Mouse (Mus musculus): ENCODE measurements around the gene Plxnc1. TPM values are rescaled to one million over a fixed set of nuclear protein-coding genes. Genes with fewer than 3 reads are reported as not detected.

Gene Plxnc1
- polyA plus RNA-seq, 1 experiment, result 15.8 TPM

GRCm38 (mm10) chr10:94982528-94982927 lies 37.9 kb upstream of the Plxnc1 start:
- Histone ChIP-seq H3K27me3 (ENCODE audit: control insufficient read depth, insufficient read depth, low read length) (no peaks in the 10 kb centered on the region), H3K4me3 (ENCODE audit: extremely low read depth, insufficient read depth, insufficient read length) (no peak overlapping the region), H3K27ac (ENCODE audit: insufficient read depth, low read length) (no peak overlapping the region), H3K36me3 (ENCODE audit: control insufficient read depth, insufficient read depth, low read length) (no peaks in the 10 kb centered on the region), H3K4me1 (ENCODE audit: control insufficient read depth, insufficient read depth, insufficient read length) (no peaks in the 10 kb centered on the region)
- TF ChIP-seq POLR2A (IDR thresholded peaks at IDR 0.05; ENCODE audit: low read depth, low read length) (no peak), CTCF (IDR thresholded peaks at IDR 0.05; ENCODE audit: extremely low read depth, insufficient read depth, insufficient read length, insufficient replicate concordance) (no peak)
- DNase-seq (ENCODE audit: low read depth in 1 of 2, low spot score in 2 of 2), result no peak
- WGBS, result 89% methylated on average over 8 of the region's 8 CpGs

GRCm38 (mm10) chr10:94981466-94982138 lies 37.0 kb upstream of the Plxnc1 start:
- WGBS, result 79% methylated on average over 12 of the region's 12 CpGs
- H3K4me3 ChIP-seq (ENCODE audit: extremely low read depth, insufficient read depth, insufficient read length), result no peak overlapping the region
- DNase-seq (ENCODE audit: low read depth in 1 of 2, low spot score in 2 of 2), result no peak
- no peak overlapping the region for H3K27ac ChIP-seq (ENCODE audit: insufficient read depth, low read length)
- H3K36me3 ChIP-seq (ENCODE audit: control insufficient read depth, insufficient read depth, low read length), result no peaks in the 10 kb centered on the region
- H3K27me3 ChIP-seq (ENCODE audit: control insufficient read depth, insufficient read depth, low read length), result no peaks in the 10 kb centered on the region
- H3K4me1 ChIP-seq (ENCODE audit: control insufficient read depth, insufficient read depth, insufficient read length), result no peaks in the 10 kb centered on the region
- TF ChIP-seq POLR2A (IDR thresholded peaks at IDR 0.05; ENCODE audit: low read depth, low read length) (no peak), CTCF (IDR thresholded peaks at IDR 0.05; ENCODE audit: extremely low read depth, insufficient read depth, insufficient read length, insufficient replicate concordance) (no peak)

GRCm38 (mm10) chr10:94978265-94978822 lies 33.7 kb upstream of the Plxnc1 start:
- Histone ChIP-seq H3K36me3 (ENCODE audit: control insufficient read depth, insufficient read depth, low read length) (no peaks in the 10 kb centered on the region), H3K4me3 (ENCODE audit: extremely low read depth, insufficient read depth, insufficient read length) (no peak overlapping the region), H3K27ac (ENCODE audit: insufficient read depth, low read length) (no peak overlapping the region), H3K4me1 (ENCODE audit: control insufficient read depth, insufficient read depth, insufficient read length) (no peaks in the 10 kb centered on the region), H3K27me3 (ENCODE audit: control insufficient read depth, insufficient read depth, low read length) (no peaks in the 10 kb centered on the region)
- TF ChIP-seq CTCF (IDR thresholded peaks at IDR 0.05; ENCODE audit: extremely low read depth, insufficient read depth, insufficient read length, insufficient replicate concordance) (no peak), POLR2A (IDR thresholded peaks at IDR 0.05; ENCODE audit: low read depth, low read length) (no peak)
- 89% methylated on average over 5 of the region's 5 CpGs for WGBS
- no peak for DNase-seq (ENCODE audit: low read depth in 1 of 2, low spot score in 2 of 2)

- H3K36me3 ChIP-seq (ENCODE audit: control insufficient read depth, insufficient read depth, low read length), result no peaks in the 10 kb centered on the region
- TF ChIP-seq CTCF (IDR thresholded peaks at IDR 0.05; ENCODE audit: extremely low read depth, insufficient read depth, insufficient read length, insufficient replicate concordance), result no peak
- TF ChIP-seq POLR2A (IDR thresholded peaks at IDR 0.05; ENCODE audit: low read depth, low read length), result no peak
- no peak for DNase-seq (ENCODE audit: low read depth in 1 of 2, low spot score in 2 of 2)
- WGBS, result 60% methylated on average over 5 of the region's 5 CpGs
- H3K4me1 ChIP-seq (ENCODE audit: control insufficient read depth, insufficient read depth, insufficient read length), result no peaks in the 10 kb centered on the region
- H3K4me3 ChIP-seq (ENCODE audit: extremely low read depth, insufficient read depth, insufficient read length), result no peak overlapping the region
- no peak overlapping the region for H3K27ac ChIP-seq (ENCODE audit: insufficient read depth, low read length)
- H3K27me3 ChIP-seq (ENCODE audit: control insufficient read depth, insufficient read depth, low read length), result no peaks in the 10 kb centered on the region
Measured at GRCm38 (mm10) chr10:94976329-94976728, 31.7 kb upstream of the Plxnc1 start.

- Histone ChIP-seq H3K27ac (ENCODE audit: insufficient read depth, low read length) (no peak overlapping the region), H3K4me1 (ENCODE audit: control insufficient read depth, insufficient read depth, insufficient read length) (no peaks in the 10 kb centered on the region; the same call in 1 of the 2 replicates), H3K36me3 (ENCODE audit: control insufficient read depth, insufficient read depth, low read length) (no peaks in the 10 kb centered on the region), H3K4me3 (ENCODE audit: extremely low read depth, insufficient read depth, insufficient read length) (no peak overlapping the region), H3K27me3 (ENCODE audit: control insufficient read depth, insufficient read depth, low read length) (no peaks in the 10 kb centered on the region)
- no peak for TF ChIP-seq POLR2A (IDR thresholded peaks at IDR 0.05; ENCODE audit: low read depth, low read length)
- TF ChIP-seq CTCF (IDR thresholded peaks at IDR 0.05; ENCODE audit: extremely low read depth, insufficient read depth, insufficient read length, insufficient replicate concordance), result no peak
- 78% methylated on average over 4 of the region's 4 CpGs for WGBS
- no peak for DNase-seq (ENCODE audit: low read depth in 1 of 2, low spot score in 2 of 2)
Measured at GRCm38 (mm10) chr10:94975099-94975496, 30.5 kb upstream of the Plxnc1 start.

GRCm38 (mm10) chr10:94974345-94975098 lies 29.9 kb upstream of the Plxnc1 start:
- Histone ChIP-seq H3K4me1 (ENCODE audit: control insufficient read depth, insufficient read depth, insufficient read length) (no peaks in the 10 kb centered on the region; the same call in 1 of the 2 replicates), H3K27me3 (ENCODE audit: control insufficient read depth, insufficient read depth, low read length) (no peaks in the 10 kb centered on the region), H3K4me3 (ENCODE audit: extremely low read depth, insufficient read depth, insufficient read length) (no peak overlapping the region), H3K36me3 (ENCODE audit: control insufficient read depth, insufficient read depth, low read length) (no peaks in the 10 kb centered on the region), H3K27ac (ENCODE audit: insufficient read depth, low read length) (no peak overlapping the region)
- no peak for TF ChIP-seq CTCF (IDR thresholded peaks at IDR 0.05; ENCODE audit: extremely low read depth, insufficient read depth, insufficient read length, insufficient replicate concordance)
- no peak for TF ChIP-seq POLR2A (IDR thresholded peaks at IDR 0.05; ENCODE audit: low read depth, low read length)
- DNase-seq (ENCODE audit: low read depth in 1 of 2, low spot score in 2 of 2), result no peak
- WGBS, result 67% methylated on average over 9 of the region's 9 CpGs

Measured in spleen, adult 2 months (tissue).